Mouse (Mus musculus) skeletal muscle tissue, adult 2 months (tissue): Measurements from ENCODE around the gene Cyp39a1.

Experiments
- DNase-seq: peaks from one replicate; pipeline ENCODE4 v3.0.0-alpha.2; 2012; ENCODE audit warnings: low read depth, low spot score

Gene Cyp39a1

GRCm38 (mm10) chr17:43677317-43677716 is 10.1 kb downstream of the Cyp39a1 start:
- no peak for DNase-seq

GRCm38 (mm10) chr17:43684086-43684485 is 16.9 kb downstream of the Cyp39a1 start:
- no peak for DNase-seq

- peak; percentile 30 for DNase-seq
Observed at GRCm38 (mm10) chr17:43684638-43685037, 17.4 kb downstream of the Cyp39a1 start.

- DNase-seq: no peak
Observed at GRCm38 (mm10) chr17:43689591-43689990, 22.4 kb downstream of the Cyp39a1 start.

GRCm38 (mm10) chr17:43698997-43699649 is 31.9 kb downstream of the Cyp39a1 start:
- DNase-seq: peak; percentile 52

DNA sequence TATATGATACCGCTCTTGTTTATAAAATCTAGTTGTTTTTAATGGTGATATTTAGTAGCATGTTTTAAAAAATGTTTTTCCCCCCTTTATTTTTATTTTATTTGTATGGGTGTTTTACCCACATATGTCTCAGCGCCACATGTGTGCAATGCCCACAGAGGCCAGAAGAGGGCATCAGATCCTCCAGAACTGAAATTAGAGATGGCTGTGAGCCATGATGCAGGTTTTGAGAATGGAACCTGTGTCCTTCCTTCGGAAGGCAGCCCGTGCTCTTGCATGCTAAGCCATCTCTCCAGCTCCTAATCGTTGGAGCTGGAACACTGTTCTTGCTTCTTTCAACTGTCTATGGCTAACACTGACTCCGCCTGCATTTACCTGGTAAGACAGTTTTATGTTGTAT is 33.8 kb downstream of the Cyp39a1 start:
- DNase-seq: peak; percentile 18

GRCm38 (mm10) chr17:43704216-43704930 is 37.1 kb downstream of the Cyp39a1 start:
- no peak for DNase-seq

DNA sequence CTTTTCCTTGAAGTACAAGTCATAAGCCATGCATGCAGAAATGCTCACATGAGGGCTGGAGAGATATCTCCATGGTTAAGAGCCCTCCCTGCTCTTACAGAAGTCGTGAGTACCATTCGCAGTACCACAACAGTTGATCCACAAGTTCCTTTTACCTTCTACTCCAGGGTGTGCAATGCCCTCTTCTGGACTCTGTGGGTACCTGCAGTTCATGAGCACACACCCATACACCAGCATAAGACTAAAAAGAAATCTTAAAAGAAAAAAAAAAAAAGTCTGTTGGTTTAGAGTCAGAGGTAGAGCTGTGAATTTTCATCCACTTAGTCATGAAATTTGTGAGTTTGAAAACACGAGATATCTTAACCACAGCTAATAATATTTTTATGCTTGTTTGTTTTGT is 39.5 kb downstream of the Cyp39a1 start:
- DNase-seq: no peak

GRCm38 (mm10) chr17:43707254-43707653 is 40.0 kb downstream of the Cyp39a1 start:
- peak; percentile 59 for DNase-seq

- DNase-seq: no peak
Observed at GRCm38 (mm10) chr17:43711557-43712352, 44.5 kb downstream of the Cyp39a1 start.

DNA sequence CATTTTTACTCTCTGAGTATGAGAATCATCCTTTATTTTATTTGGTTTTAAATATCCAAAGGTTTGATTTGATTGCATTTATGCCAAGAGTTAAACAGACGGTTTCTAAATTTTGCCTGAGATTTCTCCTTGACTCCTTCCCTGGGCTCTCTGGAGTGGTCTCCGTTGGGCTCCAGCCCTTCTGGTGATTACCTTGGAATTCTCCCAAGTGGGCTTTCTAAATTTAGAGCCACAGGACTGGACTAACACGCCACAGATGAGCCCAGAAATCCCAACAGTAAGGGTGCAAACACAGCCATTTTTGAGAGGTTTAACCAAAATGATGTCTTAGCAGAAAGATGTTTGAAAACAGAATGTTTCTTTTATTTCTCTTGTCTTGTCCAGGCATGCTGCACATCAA is 47.0 kb downstream of the Cyp39a1 start:
- no peak for DNase-seq

DNA sequence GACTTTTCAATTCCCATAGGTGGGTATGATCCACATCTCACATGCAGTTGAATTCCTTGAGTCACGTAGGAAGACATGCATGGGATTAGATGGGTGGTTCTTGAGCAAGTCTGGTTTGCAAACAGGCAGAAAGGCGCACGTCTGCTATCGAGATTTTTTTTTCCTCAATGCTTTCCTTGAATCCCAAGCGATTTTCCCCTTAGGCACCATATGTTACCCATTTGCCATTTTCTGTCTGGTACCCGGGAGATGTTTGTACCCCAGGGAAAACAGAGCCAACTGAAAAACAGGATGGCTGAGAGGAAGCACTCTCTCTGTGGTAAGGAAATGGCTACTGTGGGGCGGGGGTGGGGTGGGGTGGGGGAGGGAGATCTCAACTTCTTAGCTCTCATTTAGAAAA is 49.4 kb downstream of the Cyp39a1 start:
- DNase-seq: no peak

GRCm38 (mm10) chr17:43719401-43719800 is 52.2 kb downstream of the Cyp39a1 start:
- no peak for DNase-seq

GRCm38 (mm10) chr17:43724480-43724879 is 57.3 kb downstream of the Cyp39a1 start:
- DNase-seq: no peak

GRCm38 (mm10) chr17:43731327-43731726 is 64.1 kb downstream of the Cyp39a1 start:
- DNase-seq: peak; percentile 18

DNA sequence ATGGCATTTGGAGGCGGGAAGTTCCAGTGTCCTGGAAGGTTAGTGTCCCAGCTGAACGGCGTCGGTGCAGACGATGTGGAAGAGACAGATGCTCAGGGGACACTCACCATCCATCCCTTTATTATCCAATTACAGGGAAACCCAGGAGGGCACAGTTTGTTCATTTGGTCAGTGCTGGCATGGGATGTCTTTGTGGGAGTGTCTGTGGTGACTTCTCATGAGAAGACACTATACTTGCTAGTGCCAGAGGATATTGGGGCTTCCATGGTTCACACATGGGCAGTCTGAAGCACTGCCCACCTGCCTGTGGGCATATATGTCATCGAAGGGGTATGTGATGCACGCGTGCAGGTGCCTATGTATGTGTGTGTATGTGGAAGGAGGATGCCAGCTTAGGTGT is 64.8 kb downstream of the Cyp39a1 start:
- no peak for DNase-seq

DNA sequence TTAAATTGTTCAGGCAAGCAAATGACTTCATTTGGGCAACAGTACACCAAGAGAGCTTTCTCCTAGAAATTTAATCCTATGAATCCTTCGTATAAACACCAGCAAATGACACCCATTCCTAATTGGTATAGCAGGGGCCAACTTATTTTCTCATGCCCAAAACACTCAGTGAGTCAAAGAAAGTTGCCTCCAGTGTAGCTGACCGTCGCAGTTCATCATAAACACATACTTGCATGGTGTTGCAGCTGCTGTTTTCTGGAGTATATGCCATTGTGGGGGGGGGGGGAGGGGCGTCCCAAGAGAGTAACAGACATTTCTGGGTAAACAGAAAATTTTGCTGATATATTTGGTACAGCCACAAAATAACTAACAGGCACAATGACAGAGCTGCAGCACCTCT is 67.0 kb downstream of the Cyp39a1 start:
- peak; percentile 33 for DNase-seq

- no peak for DNase-seq
Observed at GRCm38 (mm10) chr17:43743933-43744332, 76.7 kb downstream of the Cyp39a1 start.

- DNase-seq: no peak
Observed at GRCm38 (mm10) chr17:43744425-43744824, 77.2 kb downstream of the Cyp39a1 start.

DNA sequence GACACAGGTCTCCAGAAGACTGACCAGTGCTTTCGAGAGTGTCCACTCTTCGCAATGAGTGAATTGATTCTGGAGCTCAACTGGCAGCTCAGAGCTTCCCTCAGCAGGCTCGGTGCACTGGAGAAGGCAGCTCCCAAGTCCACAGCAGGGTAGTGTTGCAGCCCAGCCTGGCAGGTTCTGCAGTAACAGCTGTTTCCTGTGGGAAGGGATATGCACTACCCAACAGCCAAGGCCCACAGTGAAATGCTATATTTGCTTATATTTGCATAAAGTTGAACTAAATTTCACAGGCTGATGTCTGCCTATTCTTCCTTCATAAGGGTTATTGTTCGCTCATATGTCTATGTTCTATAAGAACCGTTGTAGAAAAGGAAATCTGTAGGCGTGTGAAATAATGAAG is 83.9 kb downstream of the Cyp39a1 start:
- no peak for DNase-seq

DNA sequence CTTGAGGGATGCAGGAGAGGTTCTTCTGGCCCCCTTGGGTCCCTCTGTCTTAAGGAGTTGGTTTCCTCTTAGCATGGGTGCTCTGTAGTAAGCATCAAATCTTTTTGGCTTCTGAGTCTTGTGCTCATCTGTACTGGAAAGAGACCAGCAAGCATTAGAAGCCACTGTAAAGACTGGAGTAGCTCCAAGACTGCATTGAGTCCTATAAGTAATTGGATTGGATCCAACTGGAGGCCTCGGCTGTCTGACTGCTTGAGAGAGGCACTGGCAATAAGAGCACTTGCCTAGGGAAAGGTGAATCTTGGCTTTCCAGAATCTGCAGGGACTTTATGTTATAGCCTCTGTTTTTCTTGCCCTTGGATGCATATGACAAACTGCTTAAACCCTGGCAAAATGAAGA is 85.6 kb downstream of the Cyp39a1 start:
- DNase-seq: no peak

DNA sequence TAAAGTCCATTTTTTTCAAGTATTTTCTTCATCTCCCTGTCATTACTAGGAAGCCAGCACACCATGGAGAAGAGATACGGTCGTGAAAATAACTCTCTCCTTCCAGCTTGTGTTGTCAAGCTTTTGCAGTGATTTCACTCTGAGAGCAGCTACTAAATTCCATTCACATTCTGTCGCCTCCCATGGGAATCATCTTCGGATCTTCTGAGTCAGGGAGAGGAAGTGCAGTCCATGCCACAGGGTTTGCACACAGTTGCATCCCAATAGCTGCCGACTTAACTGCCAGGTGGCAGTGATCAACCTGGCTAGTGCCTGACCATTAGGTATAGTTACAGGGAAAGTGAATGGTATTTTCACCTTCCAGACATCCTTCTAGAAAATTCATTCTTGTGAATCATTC is 87.5 kb downstream of the Cyp39a1 start:
- peak; percentile 78 for DNase-seq
